Mouse (Mus musculus) left cerebral cortex, adult 18-20 months (tissue): ENCODE measurements around the gene Slirp. TPM values are rescaled to one million over a fixed set of nuclear protein-coding genes. Genes with fewer than 3 reads are reported as not detected.

ENCODE experiments used
- DNase-seq, 2 experiments: peaks; one replicate each; pipeline ENCODE4 v3.0.0; 2021 to 2022; ENCODE audit warnings: low spot score in 2 of 2, mixed read lengths in 1 of 2
- long read RNA-seq, 2 experiments: library from polyadenylated mRNA; stranded (forward); transcript quantifications; one replicate each; pipeline ENCODE4 v2.0.0; 2021
- total RNA-seq, 2 experiments: library from RNA; stranded (reverse); gene quantifications; 2 replicates each; pipeline ENCODE4 v1.2.3; 2021

The Slirp gene
- 10 to 100 TPM; 96.2 to 96.3 TPM for total RNA-seq
- long read RNA-seq, experiment 1, transcript Slirp-202 (3 exons, 802 nt): minor isoform, 7 of 54 reads
- long read RNA-seq, experiment 1, transcript Slirp-204 (4 exons, 2,701 nt): major isoform, 31 of 54 reads
- long read RNA-seq, experiment 1, partial matches to known transcripts: 10 of 54 reads
- long read RNA-seq, experiment 1, other reads (novel, unspliced or antisense): 6 of 54 reads
- long read RNA-seq, experiment 2, transcript Slirp-204 (4 exons, 2,701 nt): major isoform, 31 of 48 reads
- long read RNA-seq, experiment 2, partial matches to known transcripts: 14 of 48 reads
- long read RNA-seq, experiment 2, other reads (novel, unspliced or antisense): 0 of 48 reads

- DNase-seq: peak; percentile 92
Measured at GRCm38 (mm10) chr12:87443700-87444122, at the start of gene Slirp, which contains the start of gene Alkbh1. TSS of gene Slirp (plus strand) at chr12:87443896. TSS of gene Alkbh1 (minus strand) at chr12:87444017.

GRCm38 (mm10) chr12:87394316-87394715 lies 49.4 kb upstream of the Slirp start:
- DNase-seq: no peak

GRCm38 (mm10) chr12:87397126-87397525 lies 46.6 kb upstream of the Slirp start:
- DNase-seq: no peak

- no peak for DNase-seq
Measured at GRCm38 (mm10) chr12:87397811-87398417, 45.8 kb upstream of the Slirp start.

GRCm38 (mm10) chr12:87399119-87399819 lies 44.4 kb upstream of the Slirp start:
- DNase-seq: no peak

- no peak for DNase-seq
Measured at GRCm38 (mm10) chr12:87401883-87402282, 41.8 kb upstream of the Slirp start.

- DNase-seq: no peak
Measured at GRCm38 (mm10) chr12:87405165-87405564, 38.5 kb upstream of the Slirp start.

- no peak for DNase-seq
Measured at GRCm38 (mm10) chr12:87405721-87406120, 38.0 kb upstream of the Slirp start.

DNA sequence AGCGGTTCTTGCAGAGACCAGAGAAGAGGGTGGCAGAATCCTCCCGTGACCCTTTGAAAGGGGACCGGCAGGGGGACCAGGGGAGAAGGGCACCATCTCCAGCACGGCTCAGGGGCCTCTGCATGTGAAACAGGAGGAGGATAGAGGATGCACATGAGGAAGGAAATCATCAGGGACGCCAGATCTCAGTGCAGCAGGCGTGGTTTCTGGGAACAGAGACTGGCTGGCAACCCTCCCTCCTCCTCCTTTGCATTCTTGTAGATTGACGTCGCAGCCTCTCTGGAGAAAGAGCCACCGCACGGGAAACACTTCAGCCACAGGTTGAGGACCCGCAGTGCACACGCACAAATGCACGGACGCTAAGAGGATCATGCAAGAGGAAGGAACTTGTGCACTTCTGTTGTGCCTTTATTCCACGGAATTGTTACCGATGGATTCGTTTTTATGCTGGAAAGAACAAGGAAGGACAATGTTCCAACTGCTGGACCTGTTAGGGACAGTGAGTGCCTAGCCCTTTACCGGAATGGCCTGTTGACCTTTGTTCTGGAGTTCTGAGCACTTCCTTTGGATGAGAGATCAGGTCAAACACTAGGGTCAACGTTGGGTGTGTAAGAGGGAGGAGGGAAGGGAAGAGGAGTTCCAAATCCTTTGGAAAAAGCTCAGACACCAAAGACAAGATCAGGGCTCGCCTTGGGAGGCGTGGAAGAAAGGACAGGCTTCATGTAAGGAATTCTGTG lies 35.7 kb upstream of the Slirp start:
- DNase-seq: no peak

GRCm38 (mm10) chr12:87409123-87409522 lies 34.6 kb upstream of the Slirp start:
- no peak for DNase-seq

GRCm38 (mm10) chr12:87410999-87411398 lies 32.7 kb upstream of the Slirp start:
- DNase-seq: no peak

DNA sequence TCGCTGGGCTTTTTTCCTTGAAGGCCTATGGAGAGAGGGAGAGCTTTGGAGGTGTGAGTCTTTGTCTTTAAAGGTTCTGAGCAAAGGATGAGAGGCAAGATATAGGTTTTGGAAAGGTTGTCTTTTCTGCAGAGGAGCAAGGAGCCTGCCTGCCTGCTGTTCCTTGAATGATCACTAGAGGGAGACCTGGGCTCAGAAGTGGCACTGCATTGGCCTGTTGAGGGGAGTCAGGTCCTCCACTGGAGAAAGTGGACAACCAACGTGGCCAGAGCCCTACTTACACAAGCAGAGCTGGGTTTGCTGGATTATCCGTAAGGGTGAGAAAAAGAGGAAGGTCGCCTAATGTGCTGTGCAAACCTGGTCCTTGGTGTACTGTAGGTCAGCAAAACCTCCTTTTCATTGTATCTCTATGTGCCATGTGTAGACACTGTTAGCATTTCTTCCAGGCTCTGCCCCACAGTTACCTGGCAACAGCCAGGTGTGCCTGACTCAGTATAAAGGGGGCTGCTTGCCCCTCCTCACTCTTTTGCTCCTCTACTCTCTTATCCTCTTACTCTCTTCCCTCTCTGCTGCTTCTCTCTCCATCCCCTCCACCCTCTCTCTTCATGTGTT lies 30.4 kb upstream of the Slirp start:
- peak; percentile 70 to 84 for DNase-seq

DNA sequence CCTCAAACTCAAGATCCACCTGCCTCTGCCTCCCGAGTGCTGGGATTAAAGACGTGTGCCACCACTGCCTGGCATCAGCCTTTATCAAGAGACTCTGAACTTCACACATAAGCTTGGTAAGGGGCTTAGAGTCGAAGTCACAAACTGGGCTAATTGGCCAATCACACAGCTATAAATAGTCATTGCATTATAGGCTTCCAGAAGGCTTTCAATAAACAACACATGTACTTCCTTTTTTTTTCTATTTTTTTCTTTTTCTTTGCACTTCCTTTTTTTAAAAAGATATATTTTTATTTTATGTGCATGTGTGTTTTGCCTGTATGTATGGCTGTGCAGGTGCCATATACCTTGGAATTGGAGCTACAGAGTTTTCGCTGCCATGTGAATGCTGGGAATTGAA lies 28.3 kb upstream of the Slirp start:
- DNase-seq: no peak

- DNase-seq: peak; percentile 19 to 43
Measured at GRCm38 (mm10) chr12:87416690-87417089, 27.0 kb upstream of the Slirp start.

DNA sequence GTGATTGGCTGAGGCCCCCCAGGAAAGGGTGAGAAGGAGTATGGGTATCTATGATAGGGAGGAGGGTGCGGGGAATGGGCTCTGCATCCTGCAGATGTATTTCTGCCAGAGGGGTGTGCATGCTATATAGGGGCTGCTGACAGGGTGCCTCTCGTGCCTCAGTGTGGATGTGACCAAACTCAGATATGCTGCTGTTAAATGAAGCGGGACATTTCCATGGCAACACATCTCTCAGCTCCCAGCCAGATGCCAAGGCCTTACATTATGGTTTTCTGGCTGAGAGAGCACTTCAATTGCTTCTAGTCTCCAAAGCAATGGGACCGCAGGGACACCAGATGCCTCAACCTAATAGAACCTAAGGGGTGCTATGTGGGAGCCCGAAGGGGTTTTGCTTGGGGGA lies 24.8 kb upstream of the Slirp start:
- DNase-seq: no peak

- no peak for DNase-seq
Measured at GRCm38 (mm10) chr12:87419974-87420485, 23.7 kb upstream of the Slirp start.

- DNase-seq: no peak
Measured at GRCm38 (mm10) chr12:87421708-87422507, 21.8 kb upstream of the Slirp start.

DNA sequence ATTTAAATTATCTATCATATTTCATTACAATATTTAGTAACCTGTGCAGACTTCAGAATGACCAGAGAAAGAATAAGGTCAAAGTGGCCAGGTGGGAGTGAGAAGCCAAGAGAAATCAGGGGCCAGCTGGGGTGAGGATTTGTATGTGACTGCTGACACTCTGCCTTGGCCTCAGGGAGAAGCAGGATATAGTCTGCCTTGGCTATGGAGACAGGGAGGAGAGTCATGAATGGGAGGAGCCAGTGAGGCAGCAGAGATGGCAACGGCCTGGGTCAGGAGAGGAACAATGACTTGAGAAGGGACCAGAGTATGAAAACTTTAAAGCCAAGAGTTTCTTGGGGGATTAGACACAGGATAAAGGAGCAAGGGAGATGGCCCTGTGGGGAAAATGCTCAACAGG lies 20.0 kb upstream of the Slirp start:
- no peak for DNase-seq

- DNase-seq: no peak
Measured at GRCm38 (mm10) chr12:87424516-87424915, 19.2 kb upstream of the Slirp start.
